Mouse (Mus musculus): ENCODE measurements around the gene Fhit. TPM values are rescaled to one million over a fixed set of nuclear protein-coding genes. Genes with fewer than 3 reads are reported as not detected.

Fhit gene
- total RNA-seq, 1 experiment from 2014 or later, result 8.8 TPM

GRCm38 (mm10) chr14:9589121-9589520 is 1572.7 kb downstream of the Fhit start:
- no peak for DNase-seq

- no peak for DNase-seq
Observed at GRCm38 (mm10) chr14:9587900-9588299, 1573.9 kb downstream of the Fhit start.

GRCm38 (mm10) chr14:9583227-9584155 is 1578.3 kb downstream of the Fhit start:
- DNase-seq, result no peak

GRCm38 (mm10) chr14:9556333-9556732 is 1605.5 kb downstream of the Fhit start:
- no peak for DNase-seq

GRCm38 (mm10) chr14:9555807-9556206 is 1606.0 kb downstream of the Fhit start:
- no peak for DNase-seq

- no peak for DNase-seq
Observed at GRCm38 (mm10) chr14:9552149-9552548, 1609.7 kb downstream of the Fhit start.

GRCm38 (mm10) chr14:9547952-9548351 is 1613.9 kb downstream of the Fhit start:
- DNase-seq, result no peak

GRCm38 (mm10) chr14:9544364-9544763 is 1617.5 kb downstream of the Fhit start:
- DNase-seq, result no peak

- no peak for DNase-seq
Observed at GRCm38 (mm10) chr14:9535491-9535890, 1626.3 kb downstream of the Fhit start.

- no peak for DNase-seq
Observed at GRCm38 (mm10) chr14:9529247-9529646, 1632.6 kb downstream of the Fhit start.

GRCm38 (mm10) chr14:9526136-9526535 is 1635.7 kb downstream of the Fhit start:
- DNase-seq, result no peak

GRCm38 (mm10) chr14:9517651-9518050 is 1644.2 kb downstream of the Fhit start:
- no peak for DNase-seq

- DNase-seq, result no peak
Observed at GRCm38 (mm10) chr14:9509678-9510077, 1652.2 kb downstream of the Fhit start.

Other genes with a start within 250 kb of the Fhit start
- 1.3 and 1.5 TPM in 2 replicates for gene Gm3839, start 194.7 kb upstream of the Fhit start, total RNA-seq (2021)